Mouse (Mus musculus) B cell, adult 2 months (primary cell): ENCODE measurements around the gene Rpl9-ps1.
A peak's percentile ranks its signal among the peaks of the same experiment; 100 is the strongest.

Experiments
- DNase-seq, 2 experiments: peaks; one replicate each; pipeline ENCODE4 v3.0.0; 2022

Rpl9-ps1 gene

GRCm38 (mm10) chr11:83619037-83619436, 26.4 kb downstream of the Rpl9-ps1 start:
- no peak for DNase-seq

- DNase-seq: no peak
Observed at GRCm38 (mm10) chr11:83618238-83618637, 27.2 kb downstream of the Rpl9-ps1 start.

- DNase-seq: no peak
Observed at GRCm38 (mm10) chr11:83616586-83616985, 28.8 kb downstream of the Rpl9-ps1 start.

- DNase-seq: peak in 1 of 2 experiments; percentile 6
Observed at GRCm38 (mm10) chr11:83610900-83611299, 34.5 kb downstream of the Rpl9-ps1 start.

- DNase-seq: no peak
Observed at GRCm38 (mm10) chr11:83606396-83606795, 39.0 kb downstream of the Rpl9-ps1 start.

- no peak for DNase-seq
Observed at GRCm38 (mm10) chr11:83605535-83605934, 39.9 kb downstream of the Rpl9-ps1 start.

GRCm38 (mm10) chr11:83604698-83605097, 40.7 kb downstream of the Rpl9-ps1 start:
- DNase-seq: no peak

- no peak for DNase-seq
Observed at GRCm38 (mm10) chr11:83603399-83603798, 42.0 kb downstream of the Rpl9-ps1 start.

- DNase-seq: no peak
Observed at GRCm38 (mm10) chr11:83600576-83600975, 44.8 kb downstream of the Rpl9-ps1 start.

- no peak for DNase-seq
Observed at GRCm38 (mm10) chr11:83598991-83599390, 46.4 kb downstream of the Rpl9-ps1 start.

GRCm38 (mm10) chr11:83598207-83598837, 47.1 kb downstream of the Rpl9-ps1 start:
- no peak for DNase-seq

- DNase-seq: no peak
Observed at GRCm38 (mm10) chr11:83597796-83598195, 47.6 kb downstream of the Rpl9-ps1 start.

- peak; percentile 19 to 37 for DNase-seq
Observed at GRCm38 (mm10) chr11:83595669-83596455, 49.6 kb downstream of the Rpl9-ps1 start.
